Mouse (Mus musculus) spleen, postnatal 36 days (tissue): ENCODE results near the gene Ptpa.
"Not testable (repeated sequence)": the region's sequence is repeated elsewhere in the genome, so short reads cannot be mapped to it uniquely, and the experiment has no call there.

Experiments
- DNase-seq, 2 experiments: peaks; one replicate each; pipeline ENCODE4 v3.0.0; 2022; ENCODE audit warnings: low spot score in 2 of 2, mixed read lengths in 1 of 2

The Ptpa gene

GRCm38 (mm10) chr2:30402351-30402826 lies 13.4 kb upstream of the Ptpa start:
- no peak for DNase-seq

DNA sequence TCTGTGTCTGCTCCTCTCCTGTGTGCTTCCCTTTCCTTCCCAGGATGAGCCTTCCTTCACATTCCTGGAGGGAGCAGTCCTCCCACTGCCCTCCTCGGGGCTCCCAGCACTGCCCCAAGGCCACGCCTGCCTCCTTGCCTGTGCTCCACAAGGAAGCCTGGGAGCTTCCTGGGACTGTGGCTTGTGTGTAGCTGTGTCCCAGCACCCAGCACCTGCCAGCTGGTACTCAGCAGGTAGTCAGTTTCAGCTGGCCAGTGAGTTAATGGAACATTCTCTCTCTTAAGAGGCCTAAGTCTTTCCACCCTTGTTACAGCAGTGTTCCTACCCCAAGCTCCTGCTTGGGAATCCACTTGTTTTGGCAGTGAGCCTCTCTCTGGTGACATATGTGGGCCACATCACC lies 13.0 kb upstream of the Ptpa start:
- no peak for DNase-seq

- no peak for DNase-seq
Observed at GRCm38 (mm10) chr2:30403870-30404269, 12.0 kb upstream of the Ptpa start.

DNA sequence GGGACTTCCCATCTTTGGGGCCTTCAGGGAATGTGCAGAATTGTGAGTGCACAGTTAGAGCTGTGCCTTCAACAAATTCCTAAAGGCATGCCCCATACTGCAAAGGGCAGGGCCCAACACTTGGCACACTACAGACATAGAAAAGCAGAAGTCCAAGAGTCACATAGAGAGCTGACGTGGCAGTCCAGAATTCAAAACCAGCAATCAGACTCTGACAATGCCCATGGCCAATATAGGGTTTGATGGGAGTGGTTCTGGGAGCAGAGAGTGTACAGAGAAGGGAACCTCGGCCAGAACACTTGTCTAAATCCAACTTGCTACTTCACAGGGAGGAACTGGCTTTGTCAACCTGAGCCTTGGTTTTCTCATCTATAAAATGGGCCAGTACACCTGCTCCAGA lies 8.6 kb upstream of the Ptpa start:
- DNase-seq = no peak

GRCm38 (mm10) chr2:30407778-30408177 lies 8.1 kb upstream of the Ptpa start:
- DNase-seq = no peak

DNA sequence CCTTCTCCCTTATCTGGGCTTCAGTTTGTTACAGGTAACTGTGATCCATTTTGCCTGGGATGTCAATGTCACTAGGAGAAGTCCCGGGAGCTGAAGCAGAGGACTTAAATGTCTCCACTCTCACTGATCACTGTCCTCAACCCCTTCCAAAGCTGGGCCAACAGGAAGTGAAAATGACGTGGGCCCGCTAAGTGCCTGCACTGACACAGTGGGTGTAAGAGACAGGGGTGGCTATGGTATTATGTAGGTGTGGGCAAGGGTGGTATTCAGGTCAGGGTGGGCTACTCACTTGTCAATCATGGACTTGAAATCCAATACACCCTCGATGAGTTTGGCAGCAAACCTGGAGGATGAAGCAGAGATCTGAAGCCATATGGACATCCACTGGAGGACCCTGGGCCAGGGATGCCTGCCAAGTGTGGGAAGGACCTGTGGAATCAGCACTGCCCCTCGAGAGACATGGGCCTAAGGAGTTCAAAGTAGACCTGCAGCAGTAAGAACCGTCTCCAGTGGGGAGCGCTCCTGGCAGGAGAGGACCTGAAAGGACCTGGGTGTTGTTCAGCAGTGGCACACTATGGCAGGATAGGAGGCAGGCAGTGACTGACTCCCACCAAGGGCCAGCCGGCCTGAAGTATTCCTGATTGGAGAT lies 7.3 kb upstream of the Ptpa start:
- no peak for DNase-seq

DNA sequence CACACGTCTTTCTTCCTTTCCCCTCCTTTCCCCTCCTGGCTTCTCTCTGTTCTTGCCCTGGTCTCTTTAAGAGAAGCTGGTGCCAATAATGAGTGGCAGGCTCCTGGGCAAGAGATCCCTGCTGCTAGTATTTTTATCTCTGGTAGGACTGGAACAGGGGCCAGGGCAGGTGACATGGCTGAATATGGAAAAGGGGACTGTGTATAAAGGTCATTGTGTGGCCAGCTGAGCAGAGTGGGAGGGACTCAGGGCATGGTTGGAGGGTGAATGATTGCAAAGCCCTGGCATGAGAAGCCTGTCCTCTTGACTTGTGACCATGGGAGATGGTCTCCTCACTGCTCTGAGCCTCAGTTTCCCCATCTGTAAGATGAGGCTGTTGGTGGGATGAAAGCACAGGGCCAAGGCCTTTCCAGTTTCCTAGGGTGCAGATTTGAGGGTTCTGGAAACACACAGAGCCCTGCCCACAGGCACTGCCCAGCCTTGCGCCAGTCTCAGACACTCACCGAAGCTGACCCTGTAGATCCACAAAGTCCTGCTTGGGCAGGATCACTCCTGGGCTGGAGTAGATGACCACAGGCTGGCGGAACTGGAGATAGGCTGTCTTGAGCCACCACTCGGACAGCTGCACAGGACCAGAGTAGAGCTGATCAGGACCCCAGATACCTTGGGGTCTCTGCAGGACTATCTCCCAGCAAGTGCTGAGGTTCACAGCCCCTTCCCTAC lies 6.2 kb upstream of the Ptpa start:
- no peak for DNase-seq

DNA sequence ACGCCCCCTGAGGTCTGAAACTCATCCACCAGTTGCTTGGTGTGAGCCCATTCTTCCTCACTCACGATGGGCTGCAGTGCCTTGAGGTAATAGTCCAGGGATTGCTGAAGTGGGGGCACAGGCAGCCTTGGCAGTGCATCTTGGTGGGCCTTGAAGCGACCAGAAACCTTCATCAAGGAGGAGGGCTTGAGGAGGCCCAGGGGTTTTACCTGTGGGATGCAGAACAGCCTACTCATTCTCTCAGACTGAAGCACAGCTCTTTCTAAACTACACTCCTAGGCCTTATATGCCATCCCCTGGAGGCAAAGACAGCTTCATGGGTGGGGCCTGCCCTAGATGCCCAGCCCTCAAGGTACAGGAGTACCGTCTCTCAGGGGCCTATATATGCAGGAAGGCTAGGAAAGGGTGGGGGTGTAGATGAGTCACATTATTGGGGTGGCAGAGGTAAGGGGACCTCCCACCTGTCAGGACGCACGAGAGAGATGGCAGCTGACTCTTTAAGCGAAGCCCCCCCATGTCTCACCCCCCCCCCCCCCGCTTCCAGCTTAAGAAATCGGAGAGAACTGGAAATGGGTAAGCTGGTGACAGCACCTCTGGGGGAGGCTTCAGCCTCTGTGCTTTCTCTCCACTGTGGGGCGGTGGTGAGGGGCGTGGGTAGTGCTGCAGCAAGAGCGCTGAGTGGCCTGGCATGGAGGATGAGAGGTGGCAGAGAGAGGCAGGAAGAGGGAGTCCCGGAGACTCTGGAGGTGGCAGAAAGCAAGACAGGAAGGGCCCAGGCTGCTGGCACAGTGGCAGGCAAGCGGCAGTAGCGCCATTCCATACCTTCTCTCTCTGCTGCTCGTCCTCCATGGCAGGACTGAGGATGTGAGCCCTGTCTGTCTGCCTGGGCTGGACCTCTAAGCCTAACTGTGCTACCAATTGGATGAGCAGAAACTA lies 2.5 kb upstream of the Ptpa start:
- no peak for DNase-seq

GRCm38 (mm10) chr2:30414101-30414500 lies 1.7 kb upstream of the Ptpa start:
- DNase-seq = no peak

- DNase-seq = no peak
Observed at GRCm38 (mm10) chr2:30414681-30415080, 1.2 kb upstream of the Ptpa start.

DNA sequence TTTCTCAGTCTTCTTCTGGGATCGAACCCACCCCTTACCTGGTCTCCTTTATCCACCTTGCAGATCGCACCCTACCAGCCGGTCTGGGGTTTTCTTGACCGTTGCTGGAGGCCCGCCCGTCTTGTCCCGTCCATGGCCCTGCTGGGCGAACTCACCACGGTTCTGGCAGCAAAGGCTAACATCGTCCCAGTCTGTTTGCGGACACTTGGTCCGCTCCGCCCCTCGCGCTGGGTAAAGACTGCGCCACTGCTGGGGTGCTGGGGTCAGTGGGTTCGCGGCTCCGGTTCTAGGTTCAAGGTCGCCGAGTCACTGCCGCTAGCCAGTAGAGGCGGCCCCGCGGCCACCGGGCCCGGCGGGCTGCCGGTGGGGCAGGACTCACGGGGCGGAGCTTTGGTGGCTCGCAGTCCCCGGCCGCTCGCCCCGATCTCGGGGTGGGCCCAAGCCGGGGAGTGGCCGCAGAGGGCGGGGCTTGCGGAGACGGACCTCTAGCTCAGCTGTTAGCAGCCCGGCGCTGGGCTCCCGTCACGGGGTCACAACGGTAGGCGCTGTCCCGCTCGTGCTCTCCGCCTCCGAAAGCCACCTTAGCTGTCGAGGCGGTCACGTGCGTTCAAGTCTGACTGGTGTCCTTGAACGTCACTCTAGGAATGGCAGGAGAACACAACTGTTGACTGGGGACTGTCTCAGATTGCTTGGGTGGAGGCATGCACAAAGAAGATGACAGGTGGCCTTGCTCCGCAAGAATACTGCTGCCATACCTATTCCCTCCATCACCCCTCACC lies 493 bp upstream of the Ptpa start, which contains the start of gene Crat:
Gene Crat (minus strand): TSS at position 657 of the 779 bp plus-strand sequence.
- DNase-seq = peak; percentile 90 to 92

DNA sequence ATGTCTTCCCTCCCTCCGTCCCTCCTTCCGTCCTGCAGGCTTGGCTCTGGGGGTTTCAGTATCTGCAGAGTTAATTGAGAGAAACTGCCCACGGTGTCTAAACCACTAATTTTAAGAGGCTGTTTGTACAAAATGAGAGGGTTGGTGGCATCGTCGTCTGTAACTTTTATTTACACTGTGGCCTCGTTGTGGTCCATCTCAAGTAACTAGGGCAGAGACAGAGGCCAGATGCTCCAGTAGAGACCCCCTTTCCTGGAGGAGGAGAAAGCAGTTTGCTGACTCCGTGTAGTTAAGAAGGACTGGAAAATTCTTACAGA lies 768 bp downstream of the Ptpa start:
- DNase-seq = peak in 1 of 2 experiments; percentile 42

DNA sequence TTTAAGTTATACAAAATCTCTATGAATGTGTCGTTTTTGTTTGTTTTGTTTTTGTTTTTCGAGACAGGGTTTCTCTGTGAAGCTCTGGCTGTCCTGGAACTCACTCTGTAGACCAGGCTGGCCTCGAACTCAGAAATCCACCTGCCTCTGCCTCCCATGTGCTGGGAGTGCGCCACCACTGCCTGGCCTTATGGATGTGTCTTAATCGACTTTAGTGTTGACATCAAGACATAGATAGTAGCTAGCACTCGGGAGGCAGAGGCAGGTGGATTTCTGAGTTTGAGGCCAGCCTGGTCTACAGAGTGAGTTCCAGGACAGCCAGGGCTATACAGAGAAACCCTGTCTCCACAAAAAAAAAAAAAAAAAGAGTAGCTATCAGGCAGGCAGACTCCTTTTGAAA lies 1.3 kb downstream of the Ptpa start:
- DNase-seq = not testable (repeated sequence)

- peak in 1 of 2 experiments; percentile 51 for DNase-seq
Observed at GRCm38 (mm10) chr2:30417595-30418165, 1.8 kb downstream of the Ptpa start.

DNA sequence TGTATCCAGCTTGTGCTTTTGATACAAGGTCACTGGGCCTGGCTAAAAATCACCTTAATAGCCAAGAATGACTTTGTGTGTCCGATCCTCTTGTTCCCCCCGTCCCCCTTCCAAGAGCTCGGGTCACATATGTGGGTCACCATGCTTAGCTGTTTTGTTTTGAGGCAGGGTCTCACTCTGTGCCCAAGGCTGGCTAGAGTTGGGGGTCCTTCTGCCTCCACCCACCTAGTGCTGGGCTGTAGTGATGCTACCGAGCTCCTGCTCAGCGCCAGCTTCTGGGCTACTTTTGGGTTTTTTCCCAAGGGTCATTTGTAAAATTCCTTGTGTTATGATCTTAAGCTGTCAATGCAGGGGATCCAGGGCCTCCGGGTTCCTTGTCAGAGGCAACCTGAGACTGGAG lies 2.4 kb downstream of the Ptpa start:
- DNase-seq = no peak

- no peak for DNase-seq
Observed at GRCm38 (mm10) chr2:30419112-30419511, 3.3 kb downstream of the Ptpa start.

DNA sequence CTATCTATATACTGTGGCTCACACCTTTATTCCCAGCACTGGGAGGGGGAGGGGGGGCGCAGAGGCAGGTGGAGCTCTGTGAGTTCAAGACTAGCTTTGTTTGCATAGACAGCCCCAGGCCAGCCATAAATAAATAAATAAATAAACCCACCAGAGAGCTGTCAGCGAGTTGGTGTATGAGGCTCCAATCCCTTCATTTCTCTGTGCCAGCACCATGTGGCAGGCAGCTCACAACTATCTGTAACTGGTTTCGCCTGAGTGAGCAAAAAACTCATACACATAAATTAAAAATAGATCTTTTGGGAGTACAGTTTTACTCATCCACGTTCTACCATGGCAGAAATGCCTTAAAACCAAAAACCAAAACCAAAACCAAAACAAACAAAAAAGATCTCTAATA lies 5.6 kb downstream of the Ptpa start:
- DNase-seq = no peak

DNA sequence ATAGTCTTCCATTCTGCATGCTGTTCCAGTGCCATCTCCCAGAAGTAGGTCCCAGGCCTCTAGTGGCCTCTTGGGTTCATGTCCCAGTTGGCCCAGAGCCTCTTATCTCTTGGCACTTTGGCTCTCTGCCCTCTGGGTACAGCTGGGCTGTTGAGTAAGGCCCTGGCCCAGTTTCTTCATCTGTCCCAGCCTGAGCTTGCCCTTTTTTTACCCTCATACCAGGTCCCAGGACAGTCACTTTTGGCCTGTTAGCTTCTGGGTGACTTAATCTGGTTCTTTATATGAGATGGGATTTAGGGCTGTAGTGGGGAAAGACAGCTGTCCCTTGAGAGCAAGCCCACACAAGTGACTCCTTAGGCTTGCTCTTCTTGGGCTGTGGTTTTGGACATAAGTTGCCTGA lies 13.3 kb downstream of the Ptpa start:
- DNase-seq = no peak

DNA sequence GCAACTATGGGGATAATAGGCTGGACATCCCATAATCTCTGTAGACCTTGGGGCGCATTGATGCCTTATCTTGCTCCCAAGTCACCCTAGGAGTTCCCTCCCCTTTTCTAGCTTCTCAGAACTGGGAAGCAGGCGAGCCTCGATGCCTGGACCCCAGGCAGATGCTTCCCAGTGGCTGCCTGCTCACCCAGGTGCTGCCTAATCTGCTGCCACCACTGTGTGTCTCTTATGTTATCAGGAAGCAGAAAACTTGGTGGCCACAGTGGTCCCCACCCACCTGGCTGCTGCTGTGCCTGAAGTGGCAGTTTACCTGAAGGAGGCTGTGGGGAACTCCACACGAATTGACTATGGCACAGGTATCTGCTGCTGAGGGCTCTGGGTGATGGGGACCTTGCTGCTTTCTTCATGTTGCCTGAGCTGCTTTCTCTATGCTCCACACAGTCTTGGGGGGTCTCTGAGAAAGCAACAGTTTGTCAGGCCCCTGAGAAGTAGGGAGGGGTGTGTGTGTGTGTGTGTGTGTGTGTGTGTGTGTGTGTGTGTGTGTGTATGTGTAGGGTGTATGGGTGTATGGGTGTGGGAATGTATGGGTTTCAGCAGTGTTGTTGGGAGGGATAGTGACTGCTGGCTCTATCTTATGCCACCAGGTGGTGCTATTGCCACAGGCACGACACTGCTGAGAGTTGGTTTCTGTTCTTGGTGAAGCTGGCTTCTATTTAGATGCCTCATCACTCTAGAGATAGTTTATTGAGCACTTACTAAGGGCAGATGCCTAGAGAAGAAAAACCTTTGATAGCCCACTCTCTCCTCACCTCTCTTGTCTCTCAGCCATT lies 19.7 kb downstream of the Ptpa start:
- DNase-seq = peak; percentile 65 to 71

DNA sequence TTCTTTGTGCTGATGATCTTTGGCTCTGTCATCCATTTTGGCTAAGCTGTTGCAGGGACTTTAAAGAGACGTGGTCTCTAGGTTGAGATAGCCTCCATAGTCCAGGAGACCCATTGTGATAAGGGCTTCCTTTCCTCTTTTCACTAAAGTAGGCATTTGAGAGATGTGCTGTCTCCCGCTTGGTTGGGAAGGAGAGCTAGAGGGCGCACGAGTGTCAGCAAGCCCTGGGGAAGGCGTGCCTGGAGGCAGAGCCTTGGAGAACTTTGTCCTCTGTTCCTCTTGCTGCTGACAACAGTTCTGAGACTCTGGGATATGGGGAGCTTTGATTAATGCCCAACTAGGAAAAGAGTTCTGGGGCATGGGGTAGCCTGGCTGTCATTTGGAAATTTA lies 20.3 kb downstream of the Ptpa start:
- no peak for DNase-seq
